Mouse (Mus musculus): ENCODE results near the gene Hoxc6. TPM values are rescaled to one million over a fixed set of nuclear protein-coding genes. Genes with fewer than 3 reads are reported as not detected.
A peak's percentile ranks its signal among the peaks of the same experiment; 100 is the strongest.

Hoxc6 gene
- polyA plus RNA-seq (2012; rRNA removed): 0.16 and 0.25 TPM in 2 replicates

- TF ChIP-seq CTCF (IDR thresholded peaks at IDR 0.05; ENCODE audit: borderline replicate concordance, insufficient read depth, low read depth, low read length): no peak
- TF ChIP-seq POLR2A (IDR thresholded peaks at IDR 0.05; ENCODE audit: borderline replicate concordance, insufficient read depth, low read length): no peak
- H3K4me3 ChIP-seq (replicated peaks; ENCODE audit: insufficient read depth, low read depth, low read length): peak within 1 kb of the TSS; percentile 10
- H3K27me3 ChIP-seq (ENCODE audit: control insufficient read depth, insufficient read depth, low read length): peaks cover 15% of the 10 kb centered on the region; the same call in 1 of the 2 replicates
- WGBS: 3% methylated on average over 19 of the region's 19 CpGs
- H3K27ac ChIP-seq (ENCODE audit: insufficient read depth, low read length): no peak within 1 kb of the TSS
- DNase-seq: no peak
- H3K4me1 ChIP-seq (ENCODE audit: control insufficient read depth, insufficient read depth, low read length): no peaks in the 10 kb centered on the region
These were observed at the start of gene Hoxc6 for GRCm38 (mm10) chr15:102997939-102998355. Hoxc6 (plus strand) TSS chr15:102998257.

GRCm38 (mm10) chr15:102948842-102949241, 49.2 kb upstream of the Hoxc6 start:
- no peak for DNase-seq
- no peak for TF ChIP-seq CTCF (IDR thresholded peaks at IDR 0.05; ENCODE audit: borderline replicate concordance, insufficient read depth, low read depth, low read length)
- no peak for TF ChIP-seq POLR2A (IDR thresholded peaks at IDR 0.05; ENCODE audit: borderline replicate concordance, insufficient read depth, low read length)
- Histone ChIP-seq H3K4me3 (replicated peaks; ENCODE audit: insufficient read depth, low read depth, low read length) (no peak overlapping the region), H3K27me3 (ENCODE audit: control insufficient read depth, insufficient read depth, low read length) (peaks cover 8% of the 10 kb centered on the region; the same call in 1 of the 2 replicates), H3K27ac (ENCODE audit: insufficient read depth, low read length) (no peak overlapping the region), H3K4me1 (ENCODE audit: control insufficient read depth, insufficient read depth, low read length) (no peaks in the 10 kb centered on the region)
- WGBS: 13% methylated on average over 2 of the region's 2 CpGs

GRCm38 (mm10) chr15:102949696-102950095, 48.4 kb upstream of the Hoxc6 start:
- WGBS: 3% methylated on average over 20 of the region's 20 CpGs
- TF ChIP-seq POLR2A (IDR thresholded peaks at IDR 0.05; ENCODE audit: borderline replicate concordance, insufficient read depth, low read length) (no peak), CTCF (IDR thresholded peaks at IDR 0.05; ENCODE audit: borderline replicate concordance, insufficient read depth, low read depth, low read length) (no peak)
- Histone ChIP-seq H3K27ac (ENCODE audit: insufficient read depth, low read length) (no peak overlapping the region), H3K4me3 (replicated peaks; ENCODE audit: insufficient read depth, low read depth, low read length) (no peak overlapping the region), H3K27me3 (ENCODE audit: control insufficient read depth, insufficient read depth, low read length) (peaks cover 9% of the 10 kb centered on the region; the same call in 1 of the 2 replicates), H3K4me1 (ENCODE audit: control insufficient read depth, insufficient read depth, low read length) (no peaks in the 10 kb centered on the region)
- DNase-seq: no peak

- WGBS: 17% methylated on average over 2 of the region's 2 CpGs
- DNase-seq: no peak
- TF ChIP-seq CTCF (IDR thresholded peaks at IDR 0.05; ENCODE audit: borderline replicate concordance, insufficient read depth, low read depth, low read length): no peak
- TF ChIP-seq POLR2A (IDR thresholded peaks at IDR 0.05; ENCODE audit: borderline replicate concordance, insufficient read depth, low read length): no peak
- H3K27me3 ChIP-seq (ENCODE audit: control insufficient read depth, insufficient read depth, low read length): peaks cover 12% of the 10 kb centered on the region; the same call in 1 of the 2 replicates
- no peaks in the 10 kb centered on the region for H3K4me1 ChIP-seq (ENCODE audit: control insufficient read depth, insufficient read depth, low read length)
- no peak overlapping the region for H3K4me3 ChIP-seq (replicated peaks; ENCODE audit: insufficient read depth, low read depth, low read length)
- no peak overlapping the region for H3K27ac ChIP-seq (ENCODE audit: insufficient read depth, low read length)
These were observed 47.2 kb upstream of the Hoxc6 start for GRCm38 (mm10) chr15:102950877-102951276.

GRCm38 (mm10) chr15:102953561-102953960, 44.5 kb upstream of the Hoxc6 start:
- H3K4me1 ChIP-seq (ENCODE audit: control insufficient read depth, insufficient read depth, low read length): no peaks in the 10 kb centered on the region
- peaks cover 14% of the 10 kb centered on the region; the same call in 1 of the 2 replicates for H3K27me3 ChIP-seq (ENCODE audit: control insufficient read depth, insufficient read depth, low read length)
- no peak for DNase-seq
- no peak overlapping the region for H3K27ac ChIP-seq (ENCODE audit: insufficient read depth, low read length)
- 6% methylated on average over 6 of the region's 6 CpGs for WGBS
- no peak for TF ChIP-seq POLR2A (IDR thresholded peaks at IDR 0.05; ENCODE audit: borderline replicate concordance, insufficient read depth, low read length)
- no peak for TF ChIP-seq CTCF (IDR thresholded peaks at IDR 0.05; ENCODE audit: borderline replicate concordance, insufficient read depth, low read depth, low read length)
- no peak overlapping the region for H3K4me3 ChIP-seq (replicated peaks; ENCODE audit: insufficient read depth, low read depth, low read length)

- Histone ChIP-seq H3K4me1 (ENCODE audit: control insufficient read depth, insufficient read depth, low read length) (no peaks in the 10 kb centered on the region), H3K27ac (ENCODE audit: insufficient read depth, low read length) (no peak within 1 kb of the TSS), H3K4me3 (replicated peaks; ENCODE audit: insufficient read depth, low read depth, low read length) (no peak within 1 kb of the TSS), H3K27me3 (ENCODE audit: control insufficient read depth, insufficient read depth, low read length) (peaks cover 12% of the 10 kb centered on the region; the same call in 1 of the 2 replicates)
- DNase-seq: no peak
- TF ChIP-seq CTCF (IDR thresholded peaks at IDR 0.05; ENCODE audit: borderline replicate concordance, insufficient read depth, low read depth, low read length): no peak
- no peak for TF ChIP-seq POLR2A (IDR thresholded peaks at IDR 0.05; ENCODE audit: borderline replicate concordance, insufficient read depth, low read length)
- WGBS: under 1% methylated on average over 57 of the region's 57 CpGs
These were observed 43.7 kb upstream of the Hoxc6 start, which contains the start of gene Hoxc11 for GRCm38 (mm10) chr15:102954192-102955006. Hoxc11 (plus strand) TSS chr15:102954427.

- Histone ChIP-seq H3K4me1 (ENCODE audit: control insufficient read depth, insufficient read depth, low read length) (no peaks in the 10 kb centered on the region), H3K27me3 (ENCODE audit: control insufficient read depth, insufficient read depth, low read length) (peaks cover 11% of the 10 kb centered on the region; the same call in 1 of the 2 replicates), H3K4me3 (replicated peaks; ENCODE audit: insufficient read depth, low read depth, low read length) (no peak overlapping the region), H3K27ac (ENCODE audit: insufficient read depth, low read length) (no peak overlapping the region)
- WGBS: under 1% methylated on average over 28 of the region's 28 CpGs
- TF ChIP-seq CTCF (IDR thresholded peaks at IDR 0.05; ENCODE audit: borderline replicate concordance, insufficient read depth, low read depth, low read length): no peak
- TF ChIP-seq POLR2A (IDR thresholded peaks at IDR 0.05; ENCODE audit: borderline replicate concordance, insufficient read depth, low read length): no peak
- no peak for DNase-seq
These were observed 43.1 kb upstream of the Hoxc6 start for GRCm38 (mm10) chr15:102955007-102955382.

Measured in cerebellum, adult 2 months (tissue).